Mouse (Mus musculus) ES-E14 (cell line): ENCODE data around the gene Smarca2.

ENCODE experiments used
- CHD2 ChIP-seq: IDR thresholded peaks from 2 replicates; pipeline ENCODE4 v1.6.1; 2014; ENCODE audit warnings: mild to moderate bottlenecking, low read depth, low read length, inconsistent platforms
- MAFK ChIP-seq: IDR thresholded peaks from 2 replicates; pipeline ENCODE4 v1.6.1; 2014; ENCODE audit warnings: mild to moderate bottlenecking, low read depth, low read length, inconsistent platforms; ENCODE audit not compliant: insufficient read depth
- ZC3H11A ChIP-seq: IDR thresholded peaks from 2 replicates; pipeline ENCODE4 v1.6.1; 2012; ENCODE audit warnings: low read depth, mild to moderate bottlenecking, inconsistent platforms, low read length, borderline replicate concordance

DNA sequence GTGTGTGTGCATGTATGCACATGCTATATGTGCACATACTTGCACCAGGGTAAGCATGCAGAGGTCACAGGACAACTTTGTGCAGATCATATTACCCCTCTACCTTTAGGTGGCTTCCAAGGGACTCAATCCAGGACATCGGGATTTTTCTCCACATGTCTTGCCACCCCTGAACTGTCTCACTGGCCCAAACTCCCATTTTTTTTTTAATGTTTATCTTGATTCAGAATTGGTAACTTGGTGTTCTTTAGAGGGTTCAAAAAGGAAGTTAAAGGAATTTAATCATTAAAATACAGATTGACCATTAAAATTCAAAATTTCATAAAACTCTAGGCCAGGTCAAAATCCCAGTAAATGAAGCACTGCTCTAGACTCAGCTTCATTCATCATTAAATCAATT, 35.4 kb upstream of the Smarca2 start:
- TF ChIP-seq MAFK (no peak), CHD2 (no peak), ZC3H11A (no peak)
